Mouse (Mus musculus) granulocyte monocyte progenitor cell, adult 5-6 weeks (primary cell): ENCODE measurements around the gene Cd177. TPM values are rescaled to one million over a fixed set of nuclear protein-coding genes. Genes with fewer than 3 reads are reported as not detected.
"Not testable (repeated sequence)": the region's sequence is repeated elsewhere in the genome, so short reads cannot be mapped to it uniquely, and the experiment has no call there.

ENCODE experiments used
- ATAC-seq: replicated peaks from 2 replicates; pipeline ENCODE4 v1.8.0; 2016; ENCODE audit warnings: mild to moderate bottlenecking, moderate TSS enrichment, inconsistent platforms; ENCODE audit not compliant: poor library complexity, severe bottlenecking
- total RNA-seq, 2 experiments: library from RNA; stranded (forward) in 1 of 2; stranded (reverse) in 1 of 2; fragments of 200-712, 200-1000 nt in 1 of 2; fragments of >200 nt in 1 of 2; fragmentation: Nextera tagmentation in 1 of 2; gene quantifications; 2 replicates each; pipeline ENCODE4 v1.2.3; 2014 to 2017

The Cd177 gene
- total RNA-seq (2014; fragmentation: Nextera tagmentation): 0.43 and 1.3 TPM in 2 replicates
- total RNA-seq (2017): 18.1 and 21.1 TPM in 2 replicates

- 0 out of 2 replicates have a peak, but pooled peaks have one; percentile 26 for ATAC-seq
Measured at GRCm38 (mm10) chr7:24760211-24760610, at the start of gene Cd177. Gene Cd177, minus strand, starts transcription at chr7:24760311.

- no peak for ATAC-seq
Measured at GRCm38 (mm10) chr7:24809041-24809440, 48.9 kb upstream of the Cd177 start.

GRCm38 (mm10) chr7:24804826-24805225 lies 44.7 kb upstream of the Cd177 start:
- no peak for ATAC-seq

GRCm38 (mm10) chr7:24802149-24802767 lies 42.1 kb upstream of the Cd177 start:
- ATAC-seq: no peak

GRCm38 (mm10) chr7:24797918-24798317 lies 37.8 kb upstream of the Cd177 start:
- no peak for ATAC-seq

GRCm38 (mm10) chr7:24776918-24777317 lies 16.8 kb upstream of the Cd177 start, which contains the start of gene Ceacam10:
Gene Ceacam10, plus strand, starts transcription at chr7:24777206.
- ATAC-seq: peak; percentile 68

- ATAC-seq: no peak
Measured at GRCm38 (mm10) chr7:24776145-24776544, 16.0 kb upstream of the Cd177 start.

GRCm38 (mm10) chr7:24773942-24774535 lies 13.9 kb upstream of the Cd177 start:
- ATAC-seq: no peak

GRCm38 (mm10) chr7:24771361-24771760 lies 11.2 kb upstream of the Cd177 start:
- no peak for ATAC-seq

GRCm38 (mm10) chr7:24762574-24762973 lies 2.5 kb upstream of the Cd177 start:
- no peak for ATAC-seq

GRCm38 (mm10) chr7:24761161-24761560 lies 1.1 kb upstream of the Cd177 start:
- ATAC-seq: peak; percentile 47

- ATAC-seq: peak; percentile 75
Measured at GRCm38 (mm10) chr7:24758520-24758919, 1.6 kb downstream of the Cd177 start.

- peak; percentile 68 for ATAC-seq
Measured at GRCm38 (mm10) chr7:24753476-24753875, 6.6 kb downstream of the Cd177 start.

- ATAC-seq: no peak
Measured at GRCm38 (mm10) chr7:24751610-24752009, 8.5 kb downstream of the Cd177 start.

GRCm38 (mm10) chr7:24750695-24751094 lies 9.4 kb downstream of the Cd177 start:
- ATAC-seq: no peak

GRCm38 (mm10) chr7:24735970-24736670 lies 24.0 kb downstream of the Cd177 start:
- peak; percentile 95 for ATAC-seq

- not testable (repeated sequence) for ATAC-seq
Measured at GRCm38 (mm10) chr7:24726808-24727207, 33.3 kb downstream of the Cd177 start, which contains the start of gene Gm4763. Gene Gm4763, minus strand, starts transcription at chr7:24726908.

- peak; percentile 88 for ATAC-seq
Measured at GRCm38 (mm10) chr7:24715039-24715438, 45.1 kb downstream of the Cd177 start.

GRCm38 (mm10) chr7:24708832-24709292 lies 51.2 kb downstream of the Cd177 start, which contains the start of gene BC049730:
Gene BC049730, plus strand, starts transcription at chr7:24709242.
- ATAC-seq: no peak

GRCm38 (mm10) chr7:24702841-24703240 lies 57.3 kb downstream of the Cd177 start:
- ATAC-seq: not testable (repeated sequence)

GRCm38 (mm10) chr7:24697891-24698290 lies 62.2 kb downstream of the Cd177 start:
- ATAC-seq: not testable (repeated sequence)
